Mouse (Mus musculus) T-helper 1 cell (primary cell): ENCODE measurements around the gene Celf2.

Experiments
- in situ Hi-C: fragments of 300-600 bp; cut with MboI, MseI; formaldehyde crosslinking; loops from one replicate; pipeline ENCODE4 v1.15.1; 2025; ENCODE audit warnings: high pct_unique_total_duplicates

Celf2 gene

DNA sequence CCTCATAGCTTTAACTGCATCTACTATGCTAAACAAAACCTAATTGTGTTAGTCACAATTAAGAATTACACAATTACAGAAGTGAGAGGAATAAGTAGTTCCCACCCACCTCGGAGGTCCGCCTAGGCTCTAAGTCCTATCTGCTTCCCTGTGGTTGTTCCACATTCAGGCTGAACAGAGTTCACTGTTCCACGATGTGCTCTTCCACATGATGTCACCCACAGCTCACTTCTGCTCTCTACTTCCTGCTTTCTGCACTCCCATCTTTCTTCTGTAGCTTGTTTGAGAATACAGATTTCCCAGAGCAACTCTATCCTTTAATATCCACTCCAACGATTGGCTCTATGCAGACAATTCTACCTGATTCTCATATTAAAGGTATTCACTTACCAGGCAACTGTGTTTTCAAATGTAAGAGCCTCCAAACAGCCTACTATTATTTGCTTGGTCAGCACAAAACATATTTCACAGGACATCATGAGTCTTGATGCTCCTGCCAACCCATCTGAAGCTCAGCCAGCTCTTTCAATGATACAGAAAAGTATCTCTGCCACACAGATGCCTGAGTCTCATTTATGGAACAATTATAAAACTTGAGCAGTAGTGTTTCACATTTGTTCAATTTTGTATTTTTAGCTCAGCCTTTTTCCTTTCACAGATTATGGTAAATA, 769.2 kb downstream of the Celf2 start:
- in situ Hi-C loops: no loop called here

DNA sequence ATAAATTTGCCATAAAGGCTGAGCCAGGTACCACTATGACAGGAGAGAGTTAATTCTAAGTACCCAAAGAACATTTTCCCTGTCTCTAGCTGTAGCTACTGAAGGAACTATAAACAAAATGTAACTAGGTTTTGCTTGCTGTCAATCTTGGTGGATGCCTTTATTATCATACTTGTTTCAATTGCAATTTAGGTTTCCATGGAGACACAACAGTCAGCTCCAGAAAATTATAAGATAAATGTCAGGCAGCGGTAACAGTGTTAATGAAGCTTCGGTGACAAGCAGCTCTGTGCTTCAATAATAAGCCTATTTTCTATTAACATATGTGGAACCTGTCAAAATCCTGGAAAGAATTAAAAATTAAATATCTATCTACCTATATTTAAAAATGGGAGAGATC, 777.3 kb downstream of the Celf2 start:
- in situ Hi-C loops: no loop called here

DNA sequence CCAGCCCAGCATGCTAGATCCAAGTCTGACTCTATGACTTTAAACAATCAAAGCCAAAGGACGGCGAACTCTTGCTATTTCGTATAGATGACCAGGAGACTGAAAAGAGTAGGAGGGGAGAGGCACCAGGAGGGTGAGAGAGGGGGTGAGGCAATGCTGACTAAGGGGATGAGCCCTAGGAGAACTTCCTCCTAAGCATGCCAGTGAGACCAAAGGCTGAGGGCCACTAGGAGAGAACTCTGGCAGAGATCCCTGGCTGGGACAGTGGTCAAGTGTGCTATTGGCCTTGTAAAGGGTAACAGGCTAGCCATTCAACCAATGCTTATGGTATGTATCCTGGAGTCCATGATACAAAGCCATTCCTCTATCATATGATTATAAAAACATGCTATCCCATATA, 778.5 kb downstream of the Celf2 start:
- in situ Hi-C loops: no loop called here

DNA sequence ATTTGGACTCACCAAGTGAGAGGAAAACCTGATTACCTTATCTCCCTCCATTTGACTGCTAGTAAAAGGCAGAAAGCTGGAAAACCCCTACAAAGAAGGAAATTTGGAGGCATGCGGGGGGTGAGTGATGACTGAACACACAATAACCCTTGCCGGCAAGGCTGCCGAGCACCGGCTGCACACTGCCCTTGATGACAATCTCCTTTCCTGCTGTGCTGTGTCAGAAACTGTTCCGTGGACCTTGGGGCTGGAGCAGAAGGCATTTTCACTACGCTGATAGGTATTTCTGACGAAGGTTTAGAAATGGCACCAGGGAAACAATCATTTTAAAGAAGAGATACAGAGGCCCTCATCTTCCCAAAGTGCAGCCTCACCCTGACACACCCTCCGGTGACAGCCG, 779.4 kb downstream of the Celf2 start:
- in situ Hi-C loops: no loop called here

DNA sequence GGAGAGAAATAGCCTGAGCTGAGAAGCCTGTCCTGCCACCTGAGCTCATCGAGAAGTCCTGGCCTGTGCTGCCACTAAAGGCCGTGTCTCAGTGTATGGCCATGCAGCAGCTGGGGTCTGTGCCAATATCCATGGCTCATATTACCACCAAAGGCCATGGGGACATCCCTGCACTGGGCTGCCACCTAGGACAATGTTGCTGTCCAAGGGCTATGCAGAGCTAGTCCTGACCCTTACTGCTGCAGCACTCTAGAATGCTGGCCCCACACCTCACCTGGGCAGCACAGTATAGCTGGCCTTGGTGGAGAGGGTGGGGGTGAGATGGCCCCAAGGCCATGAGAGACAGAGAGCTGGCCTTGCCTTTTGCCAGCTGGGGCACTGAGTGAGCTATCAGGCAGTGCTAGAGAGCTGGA, 780.5 kb downstream of the Celf2 start:
- in situ Hi-C loops: no loop called here

DNA sequence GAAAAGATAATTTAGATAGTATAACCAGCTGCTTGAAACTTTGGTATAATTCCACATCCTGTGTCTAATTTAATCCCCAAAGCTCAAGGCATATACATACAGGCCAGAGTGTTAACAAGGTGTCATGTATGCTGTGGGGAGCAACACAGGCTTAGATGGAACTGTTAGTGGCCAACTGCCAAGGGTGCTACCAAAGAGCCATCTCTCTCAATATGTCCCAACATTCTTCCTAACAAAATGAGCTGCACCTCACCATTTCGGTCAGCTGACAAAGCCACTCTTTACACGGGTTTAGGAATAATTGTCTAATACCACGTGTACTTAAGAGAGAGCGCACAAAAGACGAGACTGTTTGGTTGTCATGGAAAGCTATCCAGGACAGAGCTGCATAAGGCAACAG, 782.0 kb downstream of the Celf2 start:
- in situ Hi-C loops: no loop called here

DNA sequence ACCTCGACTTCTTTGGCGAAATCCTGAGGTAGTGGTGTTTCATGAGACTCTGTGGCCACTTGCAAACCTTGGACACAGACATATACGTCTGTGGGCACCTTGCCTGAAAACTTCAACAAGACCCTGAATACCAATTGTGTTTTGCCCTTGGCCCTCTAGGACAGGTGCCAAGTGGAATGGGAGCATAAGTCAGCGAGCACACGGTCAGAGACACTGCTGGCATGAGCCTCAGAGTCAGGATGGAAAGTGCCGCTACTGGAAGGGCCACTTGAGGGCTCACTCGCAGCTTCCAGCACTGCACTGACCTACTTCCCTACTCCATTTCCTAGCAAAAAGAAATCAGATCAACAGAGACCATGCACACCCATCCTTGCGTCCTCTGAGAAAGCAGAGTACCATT, 783.3 kb downstream of the Celf2 start:
- in situ Hi-C loops: no loop called here

DNA sequence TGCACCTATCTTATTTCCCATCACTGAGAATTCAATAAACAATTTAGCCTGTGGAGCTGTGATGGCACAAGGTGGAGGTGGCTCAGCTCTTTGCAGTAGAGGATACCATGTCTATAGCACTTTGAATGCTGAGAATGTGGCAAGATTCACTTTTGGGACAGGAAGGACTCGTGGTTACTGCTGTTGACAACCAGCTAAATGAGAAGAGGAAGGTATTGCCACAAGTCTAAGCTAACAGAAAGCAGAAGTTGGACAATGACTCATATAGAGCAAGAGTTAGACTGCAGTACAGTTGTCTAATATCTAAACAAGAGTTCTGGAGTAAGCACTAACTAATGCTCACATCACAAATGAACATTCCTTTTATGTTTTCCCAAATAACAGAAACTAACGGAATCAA, 785.8 kb downstream of the Celf2 start:
- in situ Hi-C loops: no loop called here

DNA sequence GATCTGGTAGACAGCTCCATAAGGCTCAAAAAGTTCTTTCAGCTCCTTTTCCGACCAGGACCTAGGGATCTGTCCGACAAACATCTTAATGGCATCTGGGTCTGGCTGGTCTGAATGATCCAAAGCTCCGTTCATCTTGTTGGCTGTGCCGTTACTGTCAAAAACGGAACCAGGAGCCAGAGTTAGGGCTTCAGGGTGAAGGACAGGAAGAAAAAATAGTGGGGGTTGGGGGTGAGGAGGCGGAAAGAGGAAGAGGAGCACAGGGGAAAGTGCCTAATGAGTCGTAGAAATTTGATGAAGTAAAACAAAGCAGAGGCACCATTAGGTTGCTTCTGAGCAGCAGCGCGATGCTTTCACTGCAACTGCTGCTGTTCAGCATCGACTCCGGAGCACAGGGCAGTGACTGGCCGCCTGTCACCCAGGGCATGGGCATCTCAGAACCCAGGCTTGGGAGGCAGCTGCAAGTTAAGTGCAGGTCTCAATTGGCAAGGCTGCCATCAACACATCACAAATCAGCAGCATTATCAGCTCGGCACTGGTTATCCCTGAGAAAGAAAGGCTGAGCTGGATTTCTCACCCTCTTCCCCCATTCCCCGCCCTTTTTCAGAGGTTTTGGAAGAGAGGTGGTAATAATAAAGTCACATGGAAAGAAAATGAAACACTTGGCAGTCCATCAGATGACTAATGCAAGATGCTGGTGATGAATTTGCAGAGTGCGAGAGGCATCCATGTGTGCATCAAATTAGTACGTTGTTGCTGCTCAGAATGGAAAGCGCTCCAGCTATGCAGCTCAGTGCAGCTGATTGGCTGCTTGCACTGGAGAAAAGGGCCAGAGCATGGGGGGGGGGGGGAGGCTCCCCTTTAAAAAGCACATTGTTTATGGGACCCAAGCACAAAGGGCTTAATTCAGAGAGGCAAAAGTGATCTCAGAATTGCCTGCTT, 787.6 kb downstream of the Celf2 start:
- in situ Hi-C loops: no loop called here

DNA sequence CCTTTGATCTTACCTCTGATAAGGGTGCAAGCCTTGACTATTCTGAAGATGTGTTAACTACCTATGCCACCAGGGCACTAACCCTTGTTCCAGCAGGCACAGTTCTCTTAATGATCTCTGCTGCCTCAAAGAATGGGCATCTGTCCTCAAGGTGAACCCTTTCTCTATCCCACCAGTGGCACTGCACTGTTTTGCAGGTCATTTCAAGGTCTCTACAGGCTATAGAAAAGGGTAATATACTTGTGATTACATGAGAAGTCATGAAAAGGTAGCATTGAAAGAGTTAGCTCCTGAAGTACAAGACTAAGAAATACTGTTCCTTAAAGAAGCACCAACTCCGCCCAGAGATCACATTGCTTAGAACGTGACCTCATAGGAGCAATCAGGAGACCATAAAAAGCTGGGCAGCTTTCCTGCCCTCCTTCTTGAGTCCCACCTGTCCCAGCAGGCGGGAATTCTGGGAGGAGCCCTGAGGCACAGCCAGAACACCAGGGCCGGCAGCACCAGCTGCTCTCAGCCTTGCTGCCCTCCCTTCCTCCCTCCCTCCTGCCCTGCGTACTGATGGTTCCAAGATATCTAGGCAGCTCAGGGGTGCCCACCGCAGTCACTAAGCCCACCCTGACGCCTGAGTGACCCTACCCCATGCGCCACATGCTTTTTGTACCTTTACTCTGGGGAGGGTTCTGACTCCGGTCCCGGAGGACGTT, 788.5 kb downstream of the Celf2 start:
- in situ Hi-C loops: no loop called here

DNA sequence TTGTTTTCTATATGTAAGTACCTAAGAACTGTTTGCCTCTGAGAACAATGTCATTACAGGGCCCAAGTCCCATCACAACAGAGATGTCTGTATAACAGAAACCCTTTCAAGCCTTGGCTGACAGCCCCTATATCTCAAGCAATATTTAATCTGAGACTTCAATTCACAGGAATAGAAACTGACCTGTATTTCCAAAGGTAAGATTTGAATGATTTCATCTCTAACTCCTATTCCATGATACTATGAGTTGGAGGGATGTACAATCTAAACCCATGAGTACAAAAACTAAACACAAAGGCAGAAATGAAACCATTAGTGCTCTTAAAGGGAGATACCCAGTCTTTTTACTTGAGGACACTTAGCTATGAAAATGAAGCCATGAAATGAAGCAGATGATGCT, 790.5 kb downstream of the Celf2 start:
- in situ Hi-C loops: no loop called here

DNA sequence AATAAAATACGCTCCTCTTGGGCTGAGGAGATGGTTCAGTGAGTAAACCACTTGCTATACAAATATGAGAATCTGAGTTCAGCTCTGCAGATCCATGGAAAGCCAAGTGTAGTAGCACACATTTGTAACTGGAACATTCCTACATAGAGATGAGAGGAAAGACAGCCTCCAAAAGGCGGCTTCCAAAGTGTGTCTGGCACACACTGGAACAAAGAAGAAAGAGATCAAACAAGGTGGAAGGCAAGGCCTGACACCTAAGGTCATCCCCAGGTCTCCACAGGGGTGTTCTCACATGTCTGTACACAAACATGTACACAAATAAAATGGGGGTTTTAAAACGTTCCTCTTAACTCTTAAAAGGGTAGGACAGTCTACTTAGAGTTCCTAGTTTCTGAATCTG, 791.4 kb downstream of the Celf2 start:
- in situ Hi-C loops: no loop called here

DNA sequence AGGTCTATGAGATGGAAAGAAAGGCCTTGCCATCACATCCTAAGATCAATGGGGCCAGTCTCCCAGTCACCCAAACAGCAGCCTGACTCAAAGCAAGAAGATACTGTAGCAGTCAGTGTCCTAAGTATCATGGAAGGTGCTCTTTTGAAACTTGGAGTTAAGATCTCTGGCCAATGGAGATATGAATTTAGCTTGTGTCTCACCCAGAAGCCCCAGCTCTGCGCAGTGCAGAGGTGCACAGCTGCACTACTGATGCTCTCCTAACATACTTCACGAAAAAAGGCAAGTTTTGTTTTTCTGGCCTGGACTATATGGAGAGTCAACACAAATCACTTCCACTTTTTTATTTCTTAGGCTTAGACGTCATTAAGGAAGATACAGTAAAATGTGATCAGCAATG, 793.8 kb downstream of the Celf2 start:
- in situ Hi-C loops: no loop called here

DNA sequence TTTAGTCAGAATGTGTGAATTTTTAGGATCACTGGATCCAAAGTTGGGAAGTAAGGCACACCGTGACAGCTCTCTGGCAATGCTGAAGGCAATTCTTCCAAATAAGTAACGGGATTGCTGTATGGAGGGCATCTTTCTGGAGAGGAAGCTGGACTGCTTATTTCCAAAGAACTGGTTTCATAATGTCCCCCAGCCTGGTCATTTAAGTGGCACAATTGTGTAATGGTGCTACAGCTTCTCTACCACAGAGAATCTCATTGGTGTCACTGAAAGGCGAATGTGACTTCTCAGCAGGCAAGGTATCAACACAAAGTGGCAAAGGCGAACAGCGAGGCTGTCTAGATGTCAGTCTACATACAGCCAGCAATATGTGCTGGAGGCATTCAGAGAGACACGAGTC, 795.8 kb downstream of the Celf2 start:
- in situ Hi-C loops: no loop called here

DNA sequence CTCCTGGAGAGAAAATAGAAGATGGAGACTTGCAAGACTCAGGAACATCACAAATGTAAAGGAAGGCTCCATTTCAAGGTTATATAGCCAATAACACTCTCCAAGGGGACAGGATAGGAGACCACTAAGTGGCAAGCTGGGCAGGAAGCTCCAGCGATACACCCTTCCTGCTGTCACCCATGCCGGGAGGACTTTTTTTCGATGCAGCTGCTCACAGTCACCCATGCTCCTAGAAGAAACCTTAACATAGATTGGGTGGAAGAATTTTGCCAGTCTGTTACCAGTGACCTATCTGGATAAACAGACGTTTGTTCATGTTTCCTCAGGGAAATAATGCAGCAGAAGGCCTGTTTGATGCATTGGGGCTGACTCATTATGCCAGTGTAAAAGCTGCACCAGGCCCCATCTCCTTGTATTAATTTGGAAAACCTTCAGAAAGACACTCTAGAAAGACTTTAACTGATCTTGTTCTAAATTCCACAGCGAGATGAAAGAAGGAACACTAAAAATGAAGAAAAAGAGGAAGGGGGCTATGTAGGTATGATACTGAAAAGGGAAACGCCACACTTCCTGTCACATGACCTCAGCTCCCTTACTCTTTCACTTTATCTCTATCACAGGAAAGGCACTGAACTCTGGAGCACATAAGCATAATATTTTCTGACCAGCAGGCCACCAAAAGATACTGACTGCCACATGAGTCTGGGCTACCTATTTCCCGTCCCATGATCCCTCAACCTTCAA, 798.5 kb downstream of the Celf2 start:
- in situ Hi-C loops: no loop called here

DNA sequence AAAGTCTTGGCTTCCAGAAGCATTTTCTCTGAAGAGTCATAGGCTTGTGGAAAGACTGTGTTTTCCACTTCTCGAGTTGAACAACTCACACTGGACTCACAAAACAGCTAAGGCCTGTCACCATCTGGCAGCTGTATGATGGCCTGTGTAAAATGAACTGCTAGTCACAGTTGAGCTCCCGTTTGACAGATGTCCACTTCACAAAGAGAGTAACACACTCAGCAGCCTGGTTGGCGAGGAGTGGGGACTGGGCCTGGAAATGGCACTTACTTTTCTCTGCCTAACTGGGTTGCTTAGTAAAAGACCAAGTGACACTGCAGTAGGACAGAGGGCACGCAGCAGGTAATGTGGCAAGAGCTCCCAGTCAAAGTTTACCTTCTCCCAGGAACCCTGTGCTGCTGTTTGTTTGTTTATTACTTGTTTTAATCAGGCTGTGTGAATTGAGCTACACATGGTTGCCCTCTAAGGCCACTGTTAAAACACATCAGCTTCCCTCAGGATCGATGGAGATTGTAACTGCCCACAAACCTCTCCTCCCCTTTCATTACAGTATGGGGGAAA, 801.3 kb downstream of the Celf2 start:
- in situ Hi-C loops: loop anchor here (10.0 kb wide), 2 partner anchors 113 to 143 kb away; no protein-coding TSS in a partner anchor

DNA sequence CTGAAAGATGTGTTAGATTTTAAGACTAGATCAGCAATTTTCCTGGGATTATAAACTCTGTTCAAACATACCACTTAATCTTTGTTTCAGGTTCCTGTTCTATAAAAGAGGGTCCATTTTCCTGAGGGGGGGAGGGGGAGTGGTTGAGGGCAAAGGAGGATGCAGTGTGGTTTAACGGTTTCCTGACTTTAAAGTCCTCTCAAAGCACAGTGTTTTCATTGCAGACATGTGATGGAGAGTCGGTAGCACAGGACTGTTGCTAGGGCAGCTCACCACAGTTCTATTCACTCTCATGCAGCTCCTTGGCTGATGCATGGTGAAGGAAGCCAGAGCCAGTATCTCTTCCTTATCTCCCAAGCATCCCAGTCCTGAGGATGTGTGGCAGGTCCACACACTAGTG, 802.1 kb downstream of the Celf2 start:
- in situ Hi-C loops: loop anchor here (10.0 kb wide), 2 partner anchors 112 to 142 kb away; no protein-coding TSS in a partner anchor

DNA sequence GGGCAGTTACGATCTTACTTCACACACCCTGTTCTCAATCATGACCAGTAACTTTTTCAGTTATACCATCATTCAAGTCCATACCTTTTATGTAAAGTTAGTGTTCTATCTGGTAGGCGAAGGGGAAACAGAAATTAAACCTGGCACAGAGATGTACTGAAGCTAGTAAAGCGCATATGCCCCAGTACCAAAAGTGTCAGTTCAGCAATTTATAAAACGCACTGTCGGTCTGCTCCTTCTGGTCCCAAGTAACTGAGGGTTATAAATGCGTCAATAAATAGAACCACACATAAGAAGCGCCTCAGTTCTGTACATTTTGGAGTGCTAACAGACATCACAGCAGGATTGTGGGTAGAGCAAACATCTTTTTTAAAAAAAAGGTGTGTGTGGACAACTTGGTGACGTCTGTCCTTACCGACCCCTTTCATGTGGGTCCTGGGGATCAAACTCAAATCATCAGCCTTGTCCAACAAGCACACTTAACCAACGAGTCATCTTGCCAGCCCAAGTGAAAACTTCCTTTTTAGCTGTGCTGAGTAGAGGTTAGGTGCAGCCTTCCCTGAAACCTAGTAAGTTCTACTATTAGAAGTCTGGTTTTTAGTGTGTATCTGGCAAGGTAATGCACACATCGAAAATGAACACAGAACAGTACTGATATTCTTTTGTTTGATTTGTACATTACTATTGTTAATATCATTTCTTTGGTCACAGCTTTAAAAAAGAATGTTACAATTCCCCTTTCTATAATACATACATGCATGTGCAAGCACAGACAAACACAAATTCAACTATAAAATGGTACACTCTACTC, 803.2 kb downstream of the Celf2 start:
- in situ Hi-C loops: loop anchor here (10.0 kb wide), 2 partner anchors 111 to 141 kb away; no protein-coding TSS in a partner anchor

DNA sequence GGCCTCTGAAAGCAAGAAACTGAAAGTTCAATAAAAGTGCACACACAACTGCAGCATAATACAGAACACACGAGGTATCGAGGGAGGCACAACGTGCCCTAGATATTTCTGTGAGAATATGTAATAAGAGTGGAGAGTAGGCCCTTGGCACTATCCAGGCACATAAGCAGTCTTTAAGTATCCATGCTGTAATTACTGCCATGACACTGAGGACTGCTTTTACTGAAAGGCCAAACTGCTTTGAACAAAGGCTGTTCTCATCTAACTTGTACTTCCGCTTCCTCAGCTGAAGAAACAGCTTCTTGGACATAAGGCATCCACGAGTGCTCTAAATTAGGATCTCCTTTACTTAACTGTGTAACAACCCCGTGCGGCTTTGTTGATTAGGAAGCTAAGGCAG, 803.9 kb downstream of the Celf2 start:
- in situ Hi-C loops: loop anchor here (10.0 kb wide), 2 partner anchors 111 to 141 kb away; no protein-coding TSS in a partner anchor

DNA sequence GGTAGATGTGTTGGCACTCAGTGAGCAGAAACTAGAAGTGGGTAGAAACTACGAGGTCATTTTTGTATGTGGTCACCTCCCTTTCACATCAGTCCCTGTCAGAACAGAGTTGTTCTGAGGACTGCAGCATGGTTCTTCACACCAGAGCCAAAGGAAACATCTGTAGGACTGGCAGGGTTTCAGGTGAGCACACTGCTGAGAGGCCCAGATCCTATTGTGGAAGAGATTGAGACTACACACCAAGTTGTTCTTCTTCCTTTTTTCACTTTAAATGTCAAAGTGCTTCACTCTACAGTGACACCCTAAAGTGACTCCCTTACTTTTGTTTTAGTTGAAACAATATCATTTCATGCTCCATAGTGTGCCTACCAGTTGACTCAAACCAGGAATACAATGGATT, 804.6 kb downstream of the Celf2 start:
- in situ Hi-C loops: loop anchor here (10.0 kb wide), 2 partner anchors 110 to 140 kb away; no protein-coding TSS in a partner anchor
